Mouse (Mus musculus) lung, postnatal 0 days (tissue): ENCODE data around the gene Nudt15.

Source experiments
- CTCF ChIP-seq: IDR thresholded peaks from 2 replicates; pipeline ENCODE4 v1.5.1; 2016; ENCODE audit warnings: antibody characterized with exemption, mild to moderate bottlenecking
- EP300 ChIP-seq: IDR thresholded peaks from 2 replicates; pipeline ENCODE4 v1.6.1; 2016; ENCODE audit warnings: antibody characterized with exemption, mild to moderate bottlenecking, control low read depth

DNA sequence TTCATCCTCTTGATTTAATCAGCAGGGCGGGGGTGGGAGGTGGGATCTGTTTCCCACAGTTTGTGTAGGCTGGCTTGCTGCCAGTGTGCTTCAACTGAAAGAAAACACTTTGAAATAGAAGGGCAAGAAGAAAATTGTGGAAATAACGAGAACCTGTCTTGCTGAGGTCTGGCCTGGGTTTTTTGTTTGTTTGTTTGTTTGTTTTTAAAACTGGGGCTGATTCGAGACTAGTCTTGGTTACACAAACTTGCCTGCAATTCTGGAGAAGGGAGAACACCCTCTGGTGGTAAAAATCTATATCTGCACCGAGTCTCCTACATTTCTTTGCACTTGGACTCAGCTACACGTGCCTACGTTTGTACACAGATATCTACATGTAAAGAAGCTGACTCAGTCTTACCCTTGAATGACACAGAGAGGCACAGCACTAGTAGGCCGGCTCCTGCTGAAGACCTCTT is 73.4 kb downstream of the Nudt15 start:
- TF ChIP-seq EP300, result peak; percentile 48
- TF ChIP-seq CTCF, result peak; percentile 78
